Mouse (Mus musculus): ENCODE results near the gene Fam207a. TPM values are rescaled to one million over a fixed set of nuclear protein-coding genes. Genes with fewer than 3 reads are reported as not detected.

The Fam207a gene
- polyA plus RNA-seq, 1 experiment from 2014 or later, result 34.1 TPM

DNA sequence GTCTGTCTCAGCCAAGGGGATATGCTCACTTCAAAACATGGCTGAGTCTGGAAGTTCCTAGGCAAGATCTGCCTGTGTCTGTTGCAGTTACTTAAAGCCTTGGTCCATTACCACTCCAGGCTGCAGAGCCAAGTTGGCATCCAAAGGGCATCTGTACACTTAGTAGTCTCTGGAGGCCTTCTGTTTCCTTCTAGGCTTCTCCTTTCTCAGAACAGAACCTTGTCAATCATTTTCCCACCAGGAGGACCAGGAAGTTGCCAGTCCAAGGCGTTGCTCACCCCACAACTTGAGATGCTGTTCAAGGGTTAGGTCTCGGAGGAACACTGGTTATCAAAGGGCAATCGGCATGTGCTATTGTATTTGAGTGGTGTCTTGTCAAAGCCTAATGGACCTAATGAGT is 76.6 kb downstream of the Fam207a start:
- no peaks in the 10 kb centered on the region for H3K9me3 ChIP-seq (replicated peaks; ENCODE audit: low read length)
- no peak overlapping the region for H3K4me3 ChIP-seq (replicated peaks; ENCODE audit: low read depth, low read length)
- no peak for TF ChIP-seq CTCF (IDR thresholded peaks at IDR 0.05; ENCODE audit: low read depth)
- no peaks in the 10 kb centered on the region for H3K27me3 ChIP-seq (ENCODE audit: insufficient read depth, low read length)
- 0 out of 2 replicates have a peak, but pooled peaks cover 4% of the 10 kb centered on the region for H3K4me1 ChIP-seq (replicated peaks; ENCODE audit: insufficient read depth, low read length)
- ATAC-seq (replicated peaks; ENCODE audit: low FRiP score, low read depth) (no peak), DNase-seq (ENCODE audit: low spot score) (no peak)
- H3K4me2 ChIP-seq (ENCODE audit: low read length), result no peak overlapping the region
- no peaks in the 10 kb centered on the region for H3K36me3 ChIP-seq (ENCODE audit: insufficient read depth, low read length)
- WGBS, result 60% methylated on average over 3 of the region's 3 CpGs
- no peak overlapping the region for H3K9ac ChIP-seq (ENCODE audit: low read depth, low read length)
- H3K27ac ChIP-seq, result no peak overlapping the region

- Histone ChIP-seq H3K27me3 (ENCODE audit: insufficient read depth, low read length) (no peaks in the 10 kb centered on the region), H3K9me3 (replicated peaks; ENCODE audit: low read length) (no peaks in the 10 kb centered on the region), H3K4me3 (replicated peaks; ENCODE audit: low read depth, low read length) (no peak overlapping the region), H3K4me2 (ENCODE audit: low read length) (no peak overlapping the region), H3K36me3 (ENCODE audit: insufficient read depth, low read length) (no peaks in the 10 kb centered on the region), H3K4me1 (replicated peaks; ENCODE audit: insufficient read depth, low read length) (0 out of 2 replicates have a peak, but pooled peaks cover 4% of the 10 kb centered on the region), H3K27ac (no peak overlapping the region), H3K9ac (ENCODE audit: low read depth, low read length) (no peak overlapping the region)
- DNase-seq (ENCODE audit: low spot score) (no peak), ATAC-seq (replicated peaks; ENCODE audit: low FRiP score, low read depth) (no peak)
- WGBS, result 87% methylated on average over 1 of the region's 1 CpGs
- TF ChIP-seq CTCF (IDR thresholded peaks at IDR 0.05; ENCODE audit: low read depth), result no peak
Measured at GRCm38 (mm10) chr10:77438021-77438420, 77.6 kb downstream of the Fam207a start.

Other genes starting within 250 kb of the Fam207a start
- gene Adarb1, start 97.5 kb downstream of the Fam207a start, polyA plus RNA-seq (2015; fragmentation: Nextera tagmentation; extraction: Ambion mirVana), result 4.6 TPM in 2 replicates
- 1.4 and 1.6 TPM in 2 replicates for gene Itgb2, start 14.5 kb upstream of the Fam207a start, polyA plus RNA-seq (2015; fragmentation: Nextera tagmentation; extraction: Ambion mirVana)
- gene Pttg1ip, start 65.9 kb upstream of the Fam207a start, polyA plus RNA-seq (2015; fragmentation: Nextera tagmentation; extraction: Ambion mirVana), result 210 and 216 TPM in 2 replicates
- 313 and 335 TPM in 2 replicates for gene Sumo3, start 90.3 kb upstream of the Fam207a start, polyA plus RNA-seq (2015; fragmentation: Nextera tagmentation; extraction: Ambion mirVana)
- gene Gm49325, start 90.4 kb upstream of the Fam207a start, polyA plus RNA-seq (2015; fragmentation: Nextera tagmentation; extraction: Ambion mirVana), result 13.1 and 15.2 TPM in 2 replicates
- gene Ube2g2, start 106.5 kb upstream of the Fam207a start, polyA plus RNA-seq (2015; fragmentation: Nextera tagmentation; extraction: Ambion mirVana), result 51.4 and 53.5 TPM in 2 replicates
- 0.41 and 0.43 TPM in 2 replicates for gene Tspear, start 170.8 kb upstream of the Fam207a start, polyA plus RNA-seq (2015; fragmentation: Nextera tagmentation; extraction: Ambion mirVana)
- not detected in 2 replicates for gene Gm19402, start 175.0 kb upstream of the Fam207a start, polyA plus RNA-seq (2015; fragmentation: Nextera tagmentation; extraction: Ambion mirVana)
- gene Gm9508, start 181.4 kb upstream of the Fam207a start, polyA plus RNA-seq (2015; fragmentation: Nextera tagmentation; extraction: Ambion mirVana), result not detected in 2 replicates
- gene Gm10272, start 190.8 kb upstream of the Fam207a start, polyA plus RNA-seq (2015; fragmentation: Nextera tagmentation; extraction: Ambion mirVana), result not detected in 2 replicates
- gene Gm10024, start 195.7 kb upstream of the Fam207a start, polyA plus RNA-seq (2015; fragmentation: Nextera tagmentation; extraction: Ambion mirVana), result not detected in 2 replicates
- gene Gm10142, start 200.0 kb upstream of the Fam207a start, polyA plus RNA-seq (2015; fragmentation: Nextera tagmentation; extraction: Ambion mirVana), result not detected in 2 replicates
- not detected in 2 replicates for gene Krtap12-1, start 204.8 kb upstream of the Fam207a start, polyA plus RNA-seq (2015; fragmentation: Nextera tagmentation; extraction: Ambion mirVana)
- not detected in 2 replicates for gene Gm10100, start 210.7 kb upstream of the Fam207a start, polyA plus RNA-seq (2015; fragmentation: Nextera tagmentation; extraction: Ambion mirVana)
- not detected in 2 replicates for gene Gm18596, start 226.9 kb upstream of the Fam207a start, polyA plus RNA-seq (2015; fragmentation: Nextera tagmentation; extraction: Ambion mirVana)
- not detected in 2 replicates for gene Gm9736, start 235.6 kb upstream of the Fam207a start, polyA plus RNA-seq (2015; fragmentation: Nextera tagmentation; extraction: Ambion mirVana)
- not detected in 2 replicates for gene Gm3233, start 243.9 kb upstream of the Fam207a start, polyA plus RNA-seq (2015; fragmentation: Nextera tagmentation; extraction: Ambion mirVana)

Measured in kidney, postnatal 0 days (tissue).